Mouse (Mus musculus) heart, embryonic 12.5 days (tissue): ENCODE measurements at regions not wholly inside any gene's neighbourhood (a gene's known extent, or its start where the extent isn't known, plus 50 kb on each side); places are given as distances from the start of the nearest gene placed in this dataset.

ENCODE experiments used
- ATAC-seq: fragments of 200-750 bp; cut with Nextera tagmentation; 2 replicates; pipeline ENCODE4 v1.8.0; 2017; ENCODE audit warnings: moderate TSS enrichment, moderate library complexity; ENCODE audit not compliant: insufficient number of reproducible peaks, low FRiP score
- H3K27ac ChIP-seq: fragments of 300-500 bp; sonication (generic); 2 replicates; pipeline ENCODE4 v1.5.1; 2016; ENCODE audit warnings: mild to moderate bottlenecking, moderate library complexity; ENCODE audit not compliant: poor library complexity, severe bottlenecking
- H3K27me3 ChIP-seq: fragments of 300-500 bp; sonication (generic); replicated peaks from 2 replicates; pipeline ENCODE4 v1.6.1; 2016; ENCODE audit warnings: mild to moderate bottlenecking, moderate library complexity
- H3K36me3 ChIP-seq: fragments of 300-500 bp; sonication (generic); 2 replicates; pipeline ENCODE4 v1.6.1; 2016; ENCODE audit warnings: mild to moderate bottlenecking, moderate library complexity
- H3K4me1 ChIP-seq: fragments of 300-500 bp; sonication (generic); replicated peaks from 2 replicates; pipeline ENCODE4 v1.6.1; 2016; ENCODE audit warnings: mild to moderate bottlenecking
- H3K4me2 ChIP-seq: fragments of 300-500 bp; sonication (generic); 2 replicates; pipeline ENCODE4 v1.6.1; 2016; ENCODE audit warnings: mild to moderate bottlenecking, moderate library complexity
- H3K4me3 ChIP-seq: fragments of 300-500 bp; sonication (generic); 2 replicates; pipeline ENCODE4 v1.5.1; 2016; ENCODE audit warnings: mild to moderate bottlenecking
- H3K9ac ChIP-seq: fragments of 300-500 bp; sonication (generic); 2 replicates; pipeline ENCODE4 v1.6.1; 2016; ENCODE audit warnings: mild to moderate bottlenecking, moderate library complexity
- H3K9me3 ChIP-seq: fragments of 300-500 bp; sonication (generic); replicated peaks from 2 replicates; pipeline ENCODE4 v1.6.1; 2016; ENCODE audit warnings: mild to moderate bottlenecking, moderate library complexity
- WGBS: fragments of 180-500 bp; shearing (Covaris S2); methylation state at CpG from one replicate; pipeline ENCODE4 v1.1.7; 2016; 5-methylcytosine and 5-hydroxymethylcytosine counted together

DNA sequence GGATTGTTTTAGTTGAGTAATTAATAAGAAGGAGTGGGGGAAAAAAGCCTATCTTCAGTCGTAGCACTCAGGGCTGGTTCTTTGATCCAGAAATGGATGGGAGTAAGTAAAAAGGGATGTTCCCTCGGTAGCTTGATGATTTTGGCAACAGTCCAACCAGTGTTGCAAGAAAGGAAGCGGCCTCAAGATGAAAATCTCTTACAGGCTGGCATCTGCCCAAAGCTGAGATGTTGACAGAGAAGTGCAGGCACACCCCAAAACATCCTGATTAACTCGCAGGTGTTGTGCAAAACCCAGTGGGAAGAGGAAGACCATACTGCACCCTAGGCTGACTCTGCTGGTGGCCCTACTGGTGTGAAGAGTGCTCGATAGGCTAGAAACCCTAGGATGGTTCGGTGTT is 178.0 kb downstream of the Dusp6 start:
- ATAC-seq, result peak; percentile 57; the same call in 1 of the 2 replicates
- Histone ChIP-seq H3K36me3 (no peaks in the 10 kb centered on the region), H3K27ac (no peak overlapping the region), H3K4me1 (0 out of 2 replicates have a peak, but pooled peaks cover 5% of the 10 kb centered on the region), H3K9ac (no peak overlapping the region), H3K4me2 (no peak overlapping the region), H3K4me3 (no peak overlapping the region), H3K9me3 (peaks cover 5% of the 10 kb centered on the region; the same call in 1 of the 2 replicates), H3K27me3 (no peaks in the 10 kb centered on the region)
- WGBS, result 32% methylated on average over 6 of the region's 6 CpGs

DNA sequence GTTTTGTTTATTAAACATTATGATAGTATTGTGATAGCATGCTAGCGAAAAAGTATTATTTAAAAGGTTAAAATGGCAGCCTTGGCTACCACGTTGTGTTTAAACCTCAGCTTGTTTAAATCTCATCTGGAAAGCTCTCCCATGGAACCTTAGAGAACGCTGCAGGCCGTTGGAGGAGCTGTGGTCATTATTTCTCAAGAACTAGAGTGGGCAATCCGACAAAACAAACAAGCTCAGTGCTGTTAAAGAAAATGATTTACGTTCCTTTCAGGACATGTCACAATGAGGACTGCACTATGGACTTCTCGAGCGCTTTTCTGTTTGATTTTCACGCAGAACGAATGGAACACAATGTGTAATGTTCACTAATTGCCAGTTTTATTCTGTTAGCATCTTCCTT is 178.9 kb downstream of the Dusp6 start:
- peak overlapping the region; percentile 8; the same call in 1 of the 2 replicates for H3K27ac ChIP-seq
- 59% methylated on average over 10 of the region's 10 CpGs for WGBS
- H3K4me1 ChIP-seq, result 0 out of 2 replicates have a peak, but pooled peaks cover 5% of the 10 kb centered on the region

DNA sequence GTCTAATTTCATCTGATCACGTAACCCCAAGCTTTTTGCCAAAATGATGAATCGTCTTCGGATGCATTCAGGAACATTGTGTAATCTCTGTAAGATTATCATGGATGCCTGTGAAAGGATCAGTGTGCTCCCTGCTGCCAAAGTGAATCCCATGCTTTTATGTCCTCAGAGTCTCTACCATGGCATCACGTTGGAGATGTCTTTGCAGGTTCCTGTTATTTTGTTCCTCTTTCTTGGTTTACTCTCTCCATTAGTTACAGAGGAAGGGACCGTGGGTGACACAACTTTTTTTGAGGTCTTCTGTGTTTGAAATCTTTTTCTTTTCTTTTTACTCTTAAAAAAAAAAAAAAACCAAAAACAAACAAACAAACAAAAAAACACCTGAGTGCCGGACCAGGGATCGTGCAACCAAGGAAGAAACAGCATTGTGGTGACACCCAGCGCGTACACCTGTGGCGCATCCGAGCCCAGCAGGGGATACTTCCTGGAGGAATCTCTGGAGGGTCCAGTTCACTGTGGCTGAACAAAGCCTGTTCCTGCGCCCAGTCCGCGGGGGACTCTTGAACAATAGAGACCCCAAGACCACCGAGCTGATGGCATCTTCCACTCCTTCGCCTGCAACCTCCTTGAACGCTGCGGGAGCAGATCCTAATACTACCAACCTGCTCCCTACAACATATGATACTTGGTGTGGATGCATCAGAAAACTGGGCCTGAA is 180.6 kb downstream of the Dusp6 start:
- Histone ChIP-seq H3K4me1 (0 out of 2 replicates have a peak, but pooled peaks cover 5% of the 10 kb centered on the region), H3K9ac (no peak overlapping the region), H3K9me3 (peaks cover 5% of the 10 kb centered on the region; the same call in 1 of the 2 replicates), H3K36me3 (no peaks in the 10 kb centered on the region), H3K4me2 (no peak overlapping the region), H3K27ac (no peak overlapping the region), H3K27me3 (no peaks in the 10 kb centered on the region), H3K4me3 (no peak overlapping the region)
- no peak for ATAC-seq
- WGBS, result 86% methylated on average over 18 of the region's 18 CpGs

More for the DNA sequence above, 178.9 kb downstream of the Dusp6 start:
- H3K9me3 ChIP-seq, result peaks cover 5% of the 10 kb centered on the region; the same call in 1 of the 2 replicates
- H3K36me3 ChIP-seq, result no peaks in the 10 kb centered on the region
- no peak for ATAC-seq
- no peak overlapping the region for H3K4me2 ChIP-seq
- H3K9ac ChIP-seq, result no peak overlapping the region
- no peaks in the 10 kb centered on the region for H3K27me3 ChIP-seq
- H3K4me3 ChIP-seq, result no peak overlapping the region

DNA sequence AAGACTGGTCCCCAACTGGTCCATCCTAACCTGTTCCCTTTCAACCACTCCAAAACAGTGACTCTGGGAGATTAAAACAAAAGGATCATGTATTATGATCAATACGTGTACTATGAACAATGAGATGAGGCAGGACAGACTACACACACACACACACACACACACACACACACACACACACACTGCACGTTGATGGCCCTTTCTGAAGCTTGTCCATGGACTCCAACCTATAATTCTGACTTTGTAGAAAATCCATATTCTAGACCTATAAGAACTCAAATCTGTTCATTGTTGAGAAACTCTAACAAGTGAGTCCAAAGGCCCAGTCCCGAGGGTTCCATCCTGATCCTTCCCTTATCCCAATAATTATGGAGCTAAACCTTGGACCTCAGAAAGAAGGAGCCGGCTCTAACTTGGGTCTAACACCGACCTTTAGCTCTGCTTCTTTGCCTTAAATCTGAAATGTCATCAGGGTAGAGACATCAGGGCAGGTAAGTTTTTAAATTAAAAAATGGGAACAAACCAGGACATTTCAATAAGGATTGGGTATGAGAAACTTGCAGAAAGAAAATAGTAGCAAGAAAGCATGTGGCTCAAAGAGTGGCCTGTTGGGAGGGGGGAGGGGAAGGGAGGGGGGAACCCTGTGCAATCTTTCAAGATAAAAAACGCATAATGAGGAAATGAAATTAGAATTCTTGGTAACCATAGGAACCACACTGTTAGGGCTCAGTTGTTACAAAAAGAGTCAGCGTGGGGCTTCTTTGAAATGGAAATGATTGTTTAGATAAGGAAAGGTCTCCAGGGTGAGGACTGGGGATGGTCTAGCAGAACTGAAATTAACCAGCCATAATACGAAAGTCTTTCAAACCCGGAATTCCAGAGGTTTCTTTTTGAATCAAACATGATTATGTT is 187.9 kb downstream of the Dusp6 start:
- 55% methylated on average over 9 of the region's 9 CpGs for WGBS
- ATAC-seq, result no peak
- H3K27ac ChIP-seq, result no peak overlapping the region
- no peak overlapping the region for H3K4me3 ChIP-seq
- H3K27me3 ChIP-seq, result no peaks in the 10 kb centered on the region
- no peaks in the 10 kb centered on the region for H3K36me3 ChIP-seq
- H3K4me1 ChIP-seq, result peaks cover 14% of the 10 kb centered on the region
- H3K9ac ChIP-seq, result no peak overlapping the region
- H3K9me3 ChIP-seq, result no peaks in the 10 kb centered on the region
- no peak overlapping the region for H3K4me2 ChIP-seq

DNA sequence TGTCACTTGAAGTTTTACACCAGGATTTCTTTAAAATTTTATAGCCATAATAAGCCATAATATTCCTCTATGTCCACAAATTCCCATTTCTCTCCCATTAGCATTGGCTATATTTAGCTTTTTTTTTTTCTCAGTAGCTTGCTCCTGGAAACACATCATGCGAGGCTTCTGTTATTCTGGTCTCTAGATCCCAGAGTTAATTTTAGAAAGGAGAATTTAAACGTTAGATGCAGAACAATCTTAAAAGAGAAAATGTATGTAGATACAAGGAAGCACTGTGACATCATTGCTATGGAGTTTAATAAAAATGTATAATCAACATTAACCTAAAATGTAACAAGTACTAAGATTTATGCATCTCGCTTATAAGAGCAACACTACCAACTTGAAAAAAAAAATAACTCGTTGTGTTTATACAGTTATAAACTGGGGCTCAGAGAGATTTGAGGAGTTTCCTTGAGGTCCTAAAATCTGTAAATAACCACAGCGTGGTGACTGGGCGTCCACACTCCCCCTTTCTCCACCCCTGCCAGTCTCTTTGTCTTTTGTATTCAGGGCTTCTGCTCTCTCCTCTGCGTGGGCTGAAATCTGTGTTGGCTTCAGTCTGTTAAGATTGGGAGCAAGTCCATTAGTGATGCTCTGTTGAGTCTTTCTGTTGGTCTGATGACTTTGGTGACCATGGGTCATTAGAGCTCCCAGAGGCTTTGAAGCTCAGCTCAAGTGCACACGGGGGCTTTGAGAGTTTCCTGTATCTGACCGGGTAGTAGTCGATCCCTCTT is 188.8 kb downstream of the Dusp6 start:
- 37% methylated on average over 10 of the region's 10 CpGs for WGBS
- Histone ChIP-seq H3K36me3 (no peaks in the 10 kb centered on the region), H3K27ac (no peak overlapping the region), H3K4me3 (no peak overlapping the region), H3K9me3 (no peaks in the 10 kb centered on the region), H3K4me2 (no peak overlapping the region), H3K9ac (no peak overlapping the region), H3K27me3 (no peaks in the 10 kb centered on the region), H3K4me1 (peaks cover 14% of the 10 kb centered on the region)
- no peak for ATAC-seq

DNA sequence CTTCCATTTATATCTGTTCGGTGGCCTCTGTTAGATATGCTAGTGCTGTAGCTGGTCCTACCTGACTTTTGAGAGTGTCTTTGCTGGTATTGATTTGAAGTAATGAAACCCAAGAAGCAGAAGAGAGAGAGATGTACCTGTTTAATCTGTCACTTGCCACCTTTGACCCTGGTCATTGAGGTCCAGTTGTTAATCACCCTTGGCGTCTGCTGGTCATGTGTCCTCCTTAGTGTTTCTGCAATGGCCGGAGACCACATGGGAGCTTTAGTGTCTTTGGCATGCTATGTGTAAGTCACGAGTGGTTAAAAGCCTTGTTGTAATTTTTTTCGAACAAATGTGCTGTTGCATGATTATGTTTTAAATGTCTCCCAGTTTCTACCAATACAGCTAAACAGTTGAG is 193.1 kb downstream of the Dusp6 start:
- Histone ChIP-seq H3K9ac (no peak overlapping the region), H3K4me1 (peaks cover 14% of the 10 kb centered on the region), H3K4me3 (no peak overlapping the region), H3K4me2 (no peak overlapping the region), H3K27ac (no peak overlapping the region), H3K36me3 (no peaks in the 10 kb centered on the region), H3K27me3 (no peaks in the 10 kb centered on the region), H3K9me3 (no peaks in the 10 kb centered on the region)
- WGBS, result 78% methylated on average over 5 of the region's 5 CpGs
- ATAC-seq, result no peak

DNA sequence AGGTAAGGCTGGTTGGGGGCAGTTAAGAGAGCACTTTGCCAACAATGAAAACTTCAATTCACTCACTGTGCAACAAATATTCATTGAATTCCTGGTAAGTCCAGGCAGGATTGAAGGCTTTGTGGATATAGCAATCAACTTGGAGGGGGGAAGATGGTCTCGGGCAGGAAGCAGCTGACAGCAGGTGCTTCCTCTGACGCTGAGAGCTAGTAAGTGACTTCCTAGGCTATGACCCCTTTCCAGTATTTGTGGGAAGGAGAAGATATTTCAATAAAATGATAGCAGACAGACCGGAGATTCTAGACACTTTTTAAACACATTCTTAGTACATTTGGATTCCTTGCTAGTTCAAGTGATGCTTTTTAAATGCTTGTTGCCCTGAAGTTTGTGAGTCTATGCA is 195.0 kb downstream of the Dusp6 start:
- no peak overlapping the region for H3K27ac ChIP-seq
- WGBS, result 60% methylated on average over 3 of the region's 3 CpGs

DNA sequence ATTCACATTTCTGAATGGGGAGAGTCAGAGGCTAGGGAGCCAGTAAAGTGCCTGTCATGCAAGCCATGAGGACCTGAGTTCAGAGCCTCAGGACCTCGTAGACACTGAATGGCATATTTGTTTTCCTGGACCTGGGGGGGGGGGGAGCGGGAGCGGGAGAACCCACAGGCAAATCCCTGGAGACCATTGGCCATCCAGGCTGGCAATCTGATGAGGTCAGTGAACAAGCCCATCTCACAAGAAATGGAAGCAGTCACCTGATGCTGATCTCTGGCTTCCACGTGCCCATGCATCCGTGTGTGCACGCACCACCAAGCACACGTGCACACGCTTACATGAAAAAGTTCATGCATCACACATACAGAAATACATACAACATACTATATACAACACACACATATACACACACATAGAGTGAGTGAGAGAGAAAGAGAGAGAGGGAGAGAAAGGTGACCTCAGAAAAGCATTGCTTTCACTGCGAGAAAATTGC is 196.2 kb downstream of the Dusp6 start:
- Histone ChIP-seq H3K4me2 (no peak overlapping the region; the same call in 1 of the 2 replicates), H3K4me3 (no peak overlapping the region), H3K4me1 (peaks cover 11% of the 10 kb centered on the region; the same call in 1 of the 2 replicates), H3K9me3 (no peaks in the 10 kb centered on the region), H3K36me3 (no peaks in the 10 kb centered on the region), H3K27ac (no peak overlapping the region), H3K9ac (no peak overlapping the region), H3K27me3 (no peaks in the 10 kb centered on the region)
- 75% methylated on average over 9 of the region's 9 CpGs for WGBS
- no peak for ATAC-seq

More for the DNA sequence above, 195.0 kb downstream of the Dusp6 start:
- Histone ChIP-seq H3K27me3 (no peaks in the 10 kb centered on the region), H3K4me2 (no peak overlapping the region), H3K9me3 (no peaks in the 10 kb centered on the region), H3K9ac (no peak overlapping the region), H3K4me1 (peaks cover 11% of the 10 kb centered on the region; the same call in 1 of the 2 replicates), H3K36me3 (no peaks in the 10 kb centered on the region), H3K4me3 (no peak overlapping the region)
- ATAC-seq, result no peak

DNA sequence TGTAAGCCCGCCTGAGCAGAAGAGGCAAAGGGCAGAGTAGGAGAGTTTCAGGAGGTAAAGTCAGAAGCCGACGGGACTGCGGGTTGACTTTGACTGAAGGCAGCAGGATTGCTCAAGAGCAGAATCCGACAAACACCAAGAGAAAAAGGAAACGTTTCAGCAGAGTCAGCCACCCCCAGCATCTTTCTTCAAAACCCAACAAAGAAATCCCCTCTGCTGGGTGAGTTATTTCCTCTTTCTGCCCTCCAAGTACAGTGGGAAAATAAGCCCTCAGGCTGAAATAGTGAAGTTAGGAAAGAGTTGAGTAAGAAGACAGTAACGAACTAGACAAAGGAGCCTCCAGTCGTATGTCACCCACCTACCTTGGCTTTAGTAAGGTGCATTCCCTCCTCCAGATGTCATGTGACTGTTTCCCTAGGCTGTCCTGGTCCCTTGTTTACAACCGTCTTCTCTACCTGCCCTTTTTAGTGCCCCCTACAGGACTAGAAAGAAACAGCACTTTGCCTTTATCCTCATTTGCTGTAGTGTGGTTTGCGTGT is 196.9 kb downstream of the Dusp6 start:
- 37% methylated on average over 10 of the region's 10 CpGs for WGBS
- Histone ChIP-seq H3K27me3 (no peaks in the 10 kb centered on the region), H3K4me1 (peaks cover 11% of the 10 kb centered on the region; the same call in 1 of the 2 replicates), H3K27ac (no peak overlapping the region), H3K4me3 (no peak overlapping the region), H3K9me3 (no peaks in the 10 kb centered on the region), H3K9ac (no peak overlapping the region), H3K36me3 (no peaks in the 10 kb centered on the region), H3K4me2 (0 out of 2 replicates have a peak overlapping the region, but pooled peaks have one; percentile 11)
- ATAC-seq, result no peak

DNA sequence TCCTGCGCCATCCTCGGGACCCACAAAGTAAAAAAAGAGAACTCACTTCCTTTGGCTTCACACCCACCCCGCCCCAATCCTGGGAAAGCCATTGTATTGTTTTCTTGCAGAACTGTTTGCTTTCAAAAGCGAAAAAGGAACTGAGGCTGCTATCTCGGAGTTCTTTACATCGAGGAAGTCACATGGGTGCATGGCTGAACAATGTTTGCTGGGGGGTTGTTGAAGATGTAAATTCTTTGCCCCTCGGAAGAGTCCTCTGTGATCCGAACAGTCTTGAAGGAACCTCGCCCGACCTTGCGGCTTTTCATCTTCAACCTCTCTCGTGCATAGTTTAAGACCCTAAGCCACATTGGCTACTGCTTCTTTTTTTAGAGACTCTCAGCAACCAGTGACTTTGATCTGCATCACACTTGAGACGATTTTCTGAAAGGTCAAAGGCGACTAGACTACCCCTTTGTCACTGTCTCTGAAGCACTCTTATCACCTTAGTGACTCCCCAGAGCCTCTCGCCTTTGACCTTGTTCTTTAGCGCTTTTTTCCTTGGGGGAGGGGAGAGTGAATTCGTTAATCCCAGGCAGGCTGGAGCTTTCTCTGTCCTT is 197.9 kb downstream of the Dusp6 start:
- peak; percentile 77; the same call in 1 of the 2 replicates for ATAC-seq
- 2% methylated on average over 17 of the region's 17 CpGs for WGBS
- Histone ChIP-seq H3K36me3 (no peaks in the 10 kb centered on the region), H3K9ac (peak overlapping the region; percentile 54), H3K4me2 (peak overlapping the region; percentile 68), H3K9me3 (no peaks in the 10 kb centered on the region), H3K27me3 (no peaks in the 10 kb centered on the region), H3K4me1 (peaks cover 11% of the 10 kb centered on the region; the same call in 1 of the 2 replicates), H3K4me3 (peak overlapping the region; percentile 42), H3K27ac (peak overlapping the region; percentile 78)
